Mouse (Mus musculus): ENCODE data around the gene C1qtnf2. TPM values are rescaled to one million over a fixed set of nuclear protein-coding genes. Genes with fewer than 3 reads are reported as not detected.
A peak's percentile ranks its signal among the peaks of the same experiment; 100 is the strongest.

C1qtnf2 gene
- total RNA-seq, 2 experiments from 2014 or later, result not detected

GRCm38 (mm10) chr11:43481672-43482522 lies 7.8 kb downstream of the C1qtnf2 start:
- no peak for ATAC-seq (replicated peaks; ENCODE audit: low FRiP score, poor library complexity, severe bottlenecking)

DNA sequence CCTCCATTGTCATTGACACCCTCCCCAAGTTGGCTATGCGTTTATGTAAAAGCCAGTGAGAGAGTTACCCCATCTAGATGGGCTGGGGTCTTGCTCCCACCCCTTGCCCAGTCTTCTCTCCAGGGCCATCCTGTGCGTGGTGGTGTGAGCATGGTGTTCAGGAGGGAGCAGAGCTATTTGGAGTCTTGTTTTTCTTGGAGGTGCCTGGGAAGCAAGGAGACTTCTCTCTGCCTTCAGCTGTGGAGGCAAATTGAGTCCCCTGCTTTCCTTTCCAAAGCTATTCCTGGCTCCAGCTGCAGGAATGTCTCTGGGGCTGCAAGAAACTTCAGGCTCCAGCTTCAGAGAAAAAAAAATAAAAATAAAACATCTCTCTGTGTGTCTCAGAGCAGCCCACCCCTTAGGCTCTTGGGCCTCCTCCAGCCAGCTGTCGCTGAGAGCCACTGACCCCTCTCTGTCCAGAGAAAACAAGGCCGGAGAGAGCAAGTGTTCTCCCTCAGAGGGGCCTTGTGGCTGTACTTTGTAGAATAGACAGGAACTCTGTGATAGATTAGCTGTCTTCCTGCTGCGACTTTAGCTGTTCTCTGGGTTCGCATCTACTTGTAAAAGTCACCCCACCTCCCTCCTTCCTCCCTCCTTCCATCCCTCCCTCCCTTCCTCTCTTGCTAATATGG lies 9.2 kb downstream of the C1qtnf2 start:
- no peak for ATAC-seq (replicated peaks; ENCODE audit: low FRiP score, poor library complexity, severe bottlenecking)

GRCm38 (mm10) chr11:43484057-43484456 lies 10.0 kb downstream of the C1qtnf2 start:
- no peak for ATAC-seq (replicated peaks; ENCODE audit: low FRiP score, poor library complexity, severe bottlenecking)

DNA sequence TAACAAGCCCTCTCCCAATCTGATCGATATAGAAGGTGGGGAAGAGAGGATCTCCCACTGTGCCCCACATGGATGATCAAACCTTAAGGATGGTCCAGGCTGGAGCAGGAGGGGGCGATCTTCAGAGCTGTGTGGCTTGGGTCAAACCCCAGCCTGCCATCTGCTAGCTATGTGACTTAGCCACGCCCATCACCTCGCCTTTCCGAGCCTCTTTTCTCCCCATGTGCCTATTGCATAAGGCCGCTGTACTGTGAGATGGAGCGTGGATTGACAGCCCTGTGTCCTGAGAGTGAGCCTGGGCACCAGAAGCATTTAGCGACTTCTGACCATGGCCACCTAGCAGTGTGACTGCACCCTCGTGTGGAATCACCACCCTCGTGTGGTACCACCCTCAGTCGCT lies 10.6 kb downstream of the C1qtnf2 start:
- ATAC-seq (replicated peaks; ENCODE audit: low FRiP score, poor library complexity, severe bottlenecking), result no peak

GRCm38 (mm10) chr11:43485855-43486254 lies 11.8 kb downstream of the C1qtnf2 start:
- ATAC-seq (replicated peaks; ENCODE audit: low FRiP score, poor library complexity, severe bottlenecking), result no peak

DNA sequence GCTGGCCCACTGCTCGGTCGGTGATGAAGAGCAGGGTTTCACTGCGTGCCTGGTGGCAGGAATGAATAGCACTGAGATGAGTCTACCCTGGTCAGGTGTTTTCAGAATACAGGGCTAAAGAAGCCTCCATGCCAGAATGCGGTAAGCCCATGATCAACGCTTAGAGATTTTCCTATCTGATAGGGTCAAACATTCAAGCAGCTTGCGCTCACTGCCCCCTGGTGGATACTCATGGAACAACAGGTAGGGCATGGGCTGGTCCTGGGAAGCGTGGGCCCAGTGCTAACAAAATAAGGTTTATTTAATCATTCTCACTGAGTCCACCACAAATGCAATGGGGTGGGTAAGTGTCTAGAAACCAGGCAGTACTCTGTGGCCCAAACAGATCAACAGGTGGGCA lies 18.6 kb downstream of the C1qtnf2 start:
- ATAC-seq (replicated peaks; ENCODE audit: low FRiP score, poor library complexity, severe bottlenecking), result peak; percentile 73

DNA sequence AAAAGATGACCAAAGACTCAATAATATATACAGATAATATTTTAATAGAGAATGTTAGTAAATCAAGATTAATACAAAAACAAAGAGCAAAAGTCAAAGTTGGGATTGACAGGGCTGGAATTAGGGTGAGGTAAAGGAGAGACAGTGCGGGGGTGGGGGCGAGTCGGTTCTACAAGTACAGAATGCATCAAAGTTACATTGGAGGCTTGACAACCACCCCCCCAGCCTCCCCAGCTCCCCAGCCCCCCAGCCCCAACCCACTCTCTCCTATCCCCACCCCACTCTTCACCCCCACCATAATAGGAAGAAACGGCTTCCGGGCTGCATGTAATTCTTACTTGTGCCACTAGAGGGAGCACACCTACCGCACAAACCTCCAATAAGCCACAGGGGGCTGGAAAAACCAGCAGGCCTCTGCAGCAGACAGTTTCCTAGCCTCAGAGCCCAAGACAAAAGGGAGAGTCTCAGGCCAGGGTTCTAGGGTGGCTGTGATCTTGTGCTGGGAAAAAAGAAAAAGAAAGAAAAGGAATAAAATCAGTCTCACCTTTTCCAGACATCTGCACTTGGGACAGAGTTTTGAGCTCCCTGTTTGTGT lies 19.8 kb downstream of the C1qtnf2 start:
- ATAC-seq (replicated peaks; ENCODE audit: low FRiP score, poor library complexity, severe bottlenecking), result no peak; the same call in 1 of the 2 replicates

DNA sequence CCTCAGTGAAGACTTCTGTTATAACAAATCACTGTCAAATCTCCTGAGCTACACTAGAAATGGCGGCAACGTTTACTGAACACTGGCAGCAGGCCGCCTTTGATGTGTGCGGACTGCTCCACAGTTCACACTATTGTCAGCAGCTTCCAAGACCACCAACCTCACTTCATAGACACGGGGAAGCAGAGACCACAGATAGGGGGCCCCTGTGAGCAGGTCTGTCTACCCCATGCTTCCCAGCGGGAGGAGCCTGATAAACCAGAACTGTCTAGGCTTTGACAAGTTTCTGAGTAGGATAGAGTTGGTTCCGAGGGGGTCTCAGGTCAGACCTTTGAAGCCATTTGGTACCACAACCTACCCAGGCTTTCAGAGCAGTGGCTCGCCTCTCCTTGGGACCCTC lies 21.0 kb downstream of the C1qtnf2 start:
- no peak for ATAC-seq (replicated peaks; ENCODE audit: low FRiP score, poor library complexity, severe bottlenecking)

- no peak for ATAC-seq (replicated peaks; ENCODE audit: low FRiP score, poor library complexity, severe bottlenecking)
Measured at GRCm38 (mm10) chr11:43495532-43495931, 21.5 kb downstream of the C1qtnf2 start.

- ATAC-seq (replicated peaks; ENCODE audit: low FRiP score, poor library complexity, severe bottlenecking), result no peak
Measured at GRCm38 (mm10) chr11:43501256-43501655, 27.2 kb downstream of the C1qtnf2 start.

DNA sequence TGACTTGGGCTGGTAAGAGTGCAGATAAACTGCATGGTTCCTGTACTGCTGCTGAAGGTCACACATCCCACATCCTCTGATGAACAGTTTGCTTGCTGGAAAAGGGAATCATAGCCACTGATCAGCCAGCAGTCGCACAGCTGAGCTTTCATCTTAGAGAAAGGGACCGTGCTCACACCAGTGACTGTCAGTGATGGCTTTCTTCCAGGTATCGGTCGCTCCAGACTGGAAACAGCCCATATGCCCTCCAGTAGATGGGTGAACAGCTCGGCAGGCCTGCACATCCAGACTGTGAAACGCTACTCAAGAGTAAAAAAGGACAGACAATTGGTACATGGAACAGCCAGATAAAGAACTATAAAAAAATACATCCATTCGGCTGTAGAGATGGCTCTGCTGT lies 31.1 kb downstream of the C1qtnf2 start:
- no peak for ATAC-seq (replicated peaks; ENCODE audit: low FRiP score, poor library complexity, severe bottlenecking)

DNA sequence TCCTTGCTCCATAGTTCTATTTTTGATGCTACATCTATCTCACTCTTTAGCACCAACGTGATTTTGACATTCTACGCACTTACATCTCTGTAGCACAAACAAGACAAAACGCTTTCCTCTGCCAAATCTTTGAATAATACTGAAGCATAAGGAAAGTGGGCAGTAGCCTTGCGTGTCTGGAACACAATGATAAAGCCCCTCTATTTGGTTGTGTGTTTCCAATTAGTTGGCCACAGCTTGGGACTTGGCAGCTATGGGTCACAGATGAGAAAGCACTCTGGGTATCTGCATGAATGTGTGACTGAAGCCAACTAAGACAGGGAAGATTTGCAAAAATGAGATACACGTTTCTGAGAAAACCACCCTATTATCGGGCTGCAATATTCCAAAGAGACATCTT lies 33.9 kb downstream of the C1qtnf2 start:
- ATAC-seq (replicated peaks; ENCODE audit: low FRiP score, poor library complexity, severe bottlenecking), result no peak

- no peak for ATAC-seq (replicated peaks; ENCODE audit: low FRiP score, poor library complexity, severe bottlenecking)
Measured at GRCm38 (mm10) chr11:43509878-43510277, 35.8 kb downstream of the C1qtnf2 start.

DNA sequence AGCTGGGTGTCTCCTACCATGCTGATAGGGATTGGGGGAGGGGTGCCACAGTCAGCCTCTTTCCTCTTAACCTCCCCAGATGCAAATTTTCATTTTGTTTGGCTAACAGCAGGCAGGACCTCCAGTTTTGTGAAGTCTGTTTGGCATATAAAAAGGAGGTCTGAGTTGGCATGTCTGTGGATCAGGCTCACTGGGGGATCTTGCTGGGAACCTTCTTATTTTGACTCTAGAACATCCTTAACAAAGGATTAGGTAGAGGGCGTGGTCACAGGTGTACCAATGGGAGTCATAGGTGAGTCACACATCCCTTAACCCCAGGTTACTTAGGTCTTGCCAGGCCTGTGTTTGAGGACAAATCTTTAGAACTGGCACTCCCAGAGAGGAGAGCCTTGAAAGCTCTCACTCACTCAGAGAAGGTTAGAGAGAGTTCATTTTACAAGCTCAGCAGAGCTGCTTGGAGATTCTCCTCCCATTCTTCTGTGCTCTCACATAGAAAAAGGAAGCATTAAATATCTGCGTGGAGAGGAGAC lies 38.6 kb downstream of the C1qtnf2 start:
- no peak for ATAC-seq (replicated peaks; ENCODE audit: low FRiP score, poor library complexity, severe bottlenecking)

DNA sequence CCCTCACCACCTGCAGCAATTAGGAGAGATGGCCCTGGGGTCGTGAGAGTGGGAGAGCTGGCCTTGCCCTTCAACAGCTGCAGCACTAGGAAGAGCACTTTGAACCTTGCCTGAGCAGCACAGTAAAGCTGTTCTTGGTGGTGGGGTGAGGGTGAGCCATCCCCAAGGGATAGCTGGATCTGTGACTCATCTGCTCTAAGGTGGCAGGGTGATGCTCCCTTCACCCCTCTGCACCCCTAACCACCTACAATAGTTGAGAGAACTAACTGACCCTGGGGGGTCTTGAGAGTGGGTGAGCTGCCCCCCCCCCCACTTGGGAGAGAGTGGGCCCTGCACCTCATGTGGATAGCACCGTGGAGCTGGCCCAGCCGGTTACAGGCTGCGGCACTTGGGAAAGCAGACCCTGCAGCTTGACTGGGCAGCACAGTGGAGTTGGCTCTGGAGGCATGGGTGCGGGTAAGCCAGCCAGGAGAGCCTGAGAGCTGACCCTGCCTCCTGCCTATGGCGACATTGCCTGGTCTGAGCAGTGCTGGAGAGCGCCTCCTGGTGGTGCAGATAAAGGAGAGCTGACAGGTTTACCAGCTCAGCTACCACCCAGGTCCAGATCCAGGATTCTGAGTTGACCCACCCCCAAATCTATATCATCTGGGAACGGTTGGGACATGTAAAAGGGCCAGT lies 42.4 kb downstream of the C1qtnf2 start:
- ATAC-seq (replicated peaks; ENCODE audit: low FRiP score, poor library complexity, severe bottlenecking), result no peak

DNA sequence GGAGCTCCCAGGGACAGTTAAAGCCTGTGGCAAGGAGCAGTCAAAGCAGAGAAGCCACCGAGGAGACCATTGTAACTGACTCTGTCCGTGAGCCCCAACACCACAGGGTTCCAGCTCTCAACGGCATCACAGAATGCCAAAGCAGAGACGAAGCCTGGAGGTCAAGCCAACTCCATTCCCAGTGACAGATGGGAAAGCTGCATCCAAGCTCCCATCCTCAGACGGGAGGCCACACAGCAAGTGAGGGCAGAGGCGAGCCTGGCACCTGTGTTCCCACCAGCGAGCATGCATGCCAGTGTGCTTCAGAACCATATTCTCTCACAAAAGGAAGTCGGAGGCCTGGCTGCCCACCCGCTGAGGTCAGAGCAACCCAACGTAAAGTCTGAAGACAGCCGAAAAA lies 43.6 kb downstream of the C1qtnf2 start:
- no peak for ATAC-seq (replicated peaks; ENCODE audit: low FRiP score, poor library complexity, severe bottlenecking)

DNA sequence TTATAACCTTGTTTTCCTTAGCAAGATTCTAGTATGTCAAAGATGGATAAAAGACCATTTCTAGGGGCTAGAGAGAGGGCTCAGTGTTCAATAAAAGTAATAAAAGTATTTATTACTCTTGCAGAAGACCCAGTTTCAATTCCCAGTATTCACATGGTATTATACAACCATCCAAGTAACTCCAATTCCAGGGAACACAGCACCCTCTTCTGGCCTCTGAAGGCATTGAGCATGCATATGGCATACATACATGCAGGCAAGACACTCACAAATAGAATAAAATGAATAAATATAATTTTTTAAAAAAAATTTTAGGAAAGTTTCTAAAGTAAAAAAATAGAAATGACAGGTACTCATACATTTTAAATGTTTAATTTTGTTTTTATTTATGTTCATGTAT lies 44.0 kb downstream of the C1qtnf2 start:
- no peak for ATAC-seq (replicated peaks; ENCODE audit: low FRiP score, poor library complexity, severe bottlenecking)

DNA sequence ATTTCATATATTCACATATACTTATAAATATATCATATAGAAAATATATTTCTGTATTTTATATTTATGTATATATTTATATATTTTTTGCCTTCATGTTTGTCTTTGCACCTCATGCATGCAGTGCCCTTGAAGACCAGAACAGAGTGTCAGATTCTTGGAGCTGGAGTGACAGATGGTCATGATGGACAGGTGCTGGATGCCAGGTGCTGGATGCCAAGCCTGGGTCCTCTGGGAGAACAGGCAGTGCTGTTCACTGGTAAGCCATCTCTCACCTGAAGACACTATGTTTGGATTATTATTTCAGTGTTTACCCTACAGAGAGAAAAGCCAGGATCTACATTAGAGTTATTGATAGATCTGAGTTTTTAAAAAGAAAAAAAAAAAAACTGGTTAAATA lies 44.7 kb downstream of the C1qtnf2 start:
- ATAC-seq (replicated peaks; ENCODE audit: low FRiP score, poor library complexity, severe bottlenecking), result no peak

GRCm38 (mm10) chr11:43520521-43520920 lies 46.4 kb downstream of the C1qtnf2 start:
- ATAC-seq (replicated peaks; ENCODE audit: low FRiP score, poor library complexity, severe bottlenecking), result no peak

DNA sequence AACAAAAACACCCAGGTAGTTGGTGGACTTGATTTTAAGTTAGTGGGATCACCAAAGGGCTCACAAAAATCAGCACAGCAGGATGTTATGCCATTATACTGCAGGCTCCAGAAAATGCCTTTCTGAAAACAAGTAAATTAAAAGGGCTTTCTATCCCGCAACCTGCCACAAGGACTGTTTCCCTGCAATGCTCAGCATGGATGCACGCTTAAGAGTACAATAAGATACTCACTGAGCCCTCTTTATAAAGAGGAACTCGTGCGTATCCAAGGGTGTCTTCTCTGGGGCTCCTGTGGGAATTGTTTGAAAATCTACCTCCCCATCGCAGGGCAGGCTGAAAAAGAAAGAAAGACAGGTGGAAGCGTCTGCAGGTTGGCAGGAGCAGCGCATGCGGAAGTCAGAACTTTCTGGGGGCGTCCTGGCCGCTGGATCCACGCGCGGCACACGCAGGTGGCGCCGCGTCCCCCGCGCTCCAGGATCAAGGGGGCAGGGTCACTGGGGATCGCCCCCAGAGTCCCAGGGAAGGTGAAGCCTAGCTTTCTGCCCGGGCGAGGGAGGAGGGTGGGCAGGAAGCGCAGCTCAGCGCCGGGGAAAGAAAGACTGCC lies 54.1 kb downstream of the C1qtnf2 start:
- ATAC-seq (replicated peaks; ENCODE audit: low FRiP score, poor library complexity, severe bottlenecking), result no peak
